Mouse (Mus musculus): Measurements from ENCODE around the gene Cd200r1.

DNA sequence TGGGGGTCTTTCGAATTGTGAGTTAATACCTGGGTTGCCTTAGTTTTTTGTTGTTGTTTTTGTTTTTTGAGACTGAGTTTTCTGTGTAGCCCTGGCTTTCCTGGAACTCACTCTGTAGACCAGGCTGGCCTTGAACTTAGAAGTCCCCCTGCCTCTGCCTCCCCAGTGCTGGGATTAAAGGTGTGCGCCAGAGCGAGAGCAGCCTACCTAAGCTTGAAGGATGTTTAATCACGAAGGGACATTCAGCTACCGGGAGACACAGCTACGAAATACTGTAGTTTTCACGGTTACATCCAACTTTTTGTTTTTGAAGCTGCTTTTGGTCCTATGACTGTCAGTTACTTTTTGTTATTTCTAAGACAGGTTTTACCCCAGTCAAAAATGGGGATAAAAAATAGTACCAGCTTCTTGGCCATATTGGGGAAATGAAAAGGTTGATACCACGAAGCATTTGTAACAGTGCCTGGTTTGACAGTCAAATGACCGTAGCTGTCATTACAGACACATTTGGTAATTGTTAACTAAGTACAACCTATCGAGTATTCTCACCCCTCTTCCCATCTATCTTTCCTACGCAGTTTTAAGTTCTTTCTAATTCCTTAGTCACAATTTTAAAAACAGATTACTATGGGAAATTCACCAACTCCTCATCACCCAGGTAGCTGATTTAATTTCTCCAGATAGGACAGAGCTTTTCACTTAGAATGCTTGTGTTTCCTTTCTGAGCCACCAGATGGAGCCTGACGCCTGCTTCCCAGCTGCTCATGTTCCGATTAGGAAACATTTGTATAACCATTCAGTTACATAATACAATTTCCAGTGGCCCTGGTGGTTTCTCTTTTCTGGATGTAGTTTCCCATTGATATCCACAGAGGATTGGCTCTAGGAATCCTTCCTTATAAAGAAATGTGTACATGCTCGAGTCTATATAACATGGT lies 40.0 kb upstream of the Cd200r1 start:
- TF ChIP-seq POLR2A (IDR thresholded peaks at IDR 0.05; ENCODE audit: insufficient read depth, low read depth, low read length), result no peak
- TF ChIP-seq CTCF (IDR thresholded peaks at IDR 0.05), result peak; percentile 97; the same call in 1 of the 2 replicates
- TF ChIP-seq EP300 (IDR thresholded peaks at IDR 0.05; ENCODE audit: insufficient read depth, low read depth, low read length), result peak; percentile 99

Measured in heart, adult 2 months (tissue).